Mouse (Mus musculus) left cerebral cortex, adult 2 months (tissue): ENCODE measurements at regions not wholly inside any gene's neighbourhood (a gene's known extent, or its start where the extent isn't known, plus 50 kb on each side); places are given as distances from the start of the nearest gene placed in this dataset.
A peak's percentile ranks its signal among the peaks of the same experiment; 100 is the strongest.

Source experiments
- DNase-seq, 2 experiments: peaks; one replicate each; pipeline ENCODE4 v3.0.0; 2021 to 2022; ENCODE audit warnings: low spot score in 2 of 2, mixed read lengths in 1 of 2; ENCODE audit errors: extremely low spot score in 1 of 2
- H3K27ac ChIP-seq: fragments of 200-600 bp; 2 replicates; pipeline ENCODE4 v1.8.1; 2022
- H3K4me3 ChIP-seq: fragments of 200-600 bp; 2 replicates; pipeline ENCODE4 v1.8.1; 2022
- CTCF ChIP-seq: fragments of 200-600 bp; IDR thresholded peaks from 2 replicates; pipeline ENCODE4 v1.8.1; 2022; ENCODE audit warnings: antibody characterized with exemption, mild to moderate bottlenecking, moderate library complexity
- intact Hi-C: fragments of 180-260 bp; cut with DNase I; formaldehyde crosslinking; loops from one replicate; pipeline ENCODE4 v1.15.1; 2025

DNA sequence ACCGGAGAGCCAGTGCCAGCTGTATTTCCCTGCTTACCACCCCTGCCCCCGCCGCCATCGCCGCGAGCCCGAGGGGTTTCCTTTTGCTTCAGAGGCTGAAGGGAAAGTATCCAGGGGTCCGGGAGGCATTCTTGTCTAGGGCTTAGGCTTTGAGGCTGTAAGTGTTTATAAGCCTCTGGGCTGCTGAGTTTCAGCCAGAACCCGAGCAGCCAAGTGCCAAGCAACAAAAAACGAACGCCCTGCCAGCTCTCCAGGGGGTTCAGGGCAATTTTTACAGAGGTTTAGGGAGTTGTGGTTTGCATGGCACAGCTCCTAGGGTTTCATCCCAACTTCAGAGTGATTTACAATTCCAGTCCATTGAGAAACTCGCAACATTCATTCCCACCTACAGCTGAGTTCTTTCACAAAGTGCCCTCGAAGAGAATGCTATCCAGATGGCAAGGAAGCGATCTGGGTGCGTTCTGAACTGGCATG lies 109.2 kb upstream of the Parp11 start:
- Histone ChIP-seq H3K4me3 (no peak overlapping the region), H3K27ac (no peak overlapping the region)
- no peak for DNase-seq
- no peak for TF ChIP-seq CTCF
- intact Hi-C loops = no loop called here

DNA sequence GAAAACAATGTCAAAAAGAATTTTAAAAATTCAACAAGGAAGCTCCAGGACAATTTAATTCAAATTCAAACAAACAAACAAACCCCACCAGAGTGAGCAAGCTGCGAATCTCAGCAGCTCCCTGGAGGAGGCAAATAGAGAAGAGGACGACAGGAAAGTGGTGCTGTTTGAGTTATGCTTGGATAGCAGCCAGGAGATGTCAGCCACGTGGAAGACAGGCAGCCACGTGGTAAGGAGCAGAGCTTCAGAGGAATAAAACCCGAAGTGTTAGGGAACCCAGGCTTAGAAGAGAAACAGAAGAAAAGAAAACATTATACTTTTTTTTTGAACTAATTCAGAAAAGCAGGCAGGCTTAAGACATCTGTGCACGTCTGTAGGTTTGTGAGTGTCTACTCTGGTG lies 108.2 kb upstream of the Parp11 start:
- Histone ChIP-seq H3K4me3 (no peak overlapping the region), H3K27ac (no peak overlapping the region)
- TF ChIP-seq CTCF = no peak
- no peak for DNase-seq
- intact Hi-C loops = no loop called here

- TF ChIP-seq CTCF = no peak
- no peak overlapping the region for H3K27ac ChIP-seq
- intact Hi-C loops = no loop called here
Measured at GRCm38 (mm10) chr6:127341604-127342003, 105.0 kb upstream of the Parp11 start.

DNA sequence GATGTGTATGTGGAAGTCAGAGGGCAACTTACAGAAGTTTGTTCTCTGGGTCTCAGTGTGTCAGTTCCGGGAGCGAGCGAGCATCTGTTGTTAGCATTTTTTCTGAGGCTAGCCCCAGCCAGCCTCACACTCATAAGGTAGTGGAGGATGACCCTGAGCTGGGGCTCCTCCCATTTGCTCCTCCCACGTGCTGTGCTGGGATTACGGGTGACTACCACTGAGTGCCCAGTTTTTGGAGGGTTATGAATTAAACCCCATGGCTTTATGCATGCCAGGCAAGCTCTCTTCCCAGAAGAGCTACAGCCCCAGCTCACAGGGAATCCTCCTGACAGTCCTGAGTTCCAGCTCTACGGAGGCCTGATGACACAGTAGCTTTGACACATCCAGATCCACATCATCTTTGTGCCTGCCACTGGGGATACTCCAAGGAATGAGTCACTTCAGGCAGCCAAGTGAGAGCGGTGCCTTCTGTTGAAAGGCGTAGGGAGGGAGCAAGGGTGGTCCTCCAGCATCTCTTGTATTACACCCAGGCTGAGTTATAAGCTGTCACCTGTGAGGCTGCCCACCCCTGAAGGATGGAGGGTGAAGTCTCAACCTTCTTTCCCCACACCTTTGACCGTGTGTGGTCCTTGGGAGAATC lies 97.8 kb upstream of the Parp11 start:
- no peak for DNase-seq
- Histone ChIP-seq H3K4me3 (no peak overlapping the region), H3K27ac (no peak overlapping the region)
- TF ChIP-seq CTCF = no peak
- intact Hi-C loops = no loop called here

More at GRCm38 (mm10) chr6:127341604-127342003, 105.0 kb upstream of the Parp11 start:
- H3K4me3 ChIP-seq = no peak overlapping the region
- no peak for DNase-seq

- Histone ChIP-seq H3K4me3 (no peak overlapping the region), H3K27ac (no peak overlapping the region)
- DNase-seq = no peak
- intact Hi-C loops = no loop called here
- TF ChIP-seq CTCF = no peak
Measured at GRCm38 (mm10) chr6:127349479-127350110, 97.0 kb upstream of the Parp11 start.

DNA sequence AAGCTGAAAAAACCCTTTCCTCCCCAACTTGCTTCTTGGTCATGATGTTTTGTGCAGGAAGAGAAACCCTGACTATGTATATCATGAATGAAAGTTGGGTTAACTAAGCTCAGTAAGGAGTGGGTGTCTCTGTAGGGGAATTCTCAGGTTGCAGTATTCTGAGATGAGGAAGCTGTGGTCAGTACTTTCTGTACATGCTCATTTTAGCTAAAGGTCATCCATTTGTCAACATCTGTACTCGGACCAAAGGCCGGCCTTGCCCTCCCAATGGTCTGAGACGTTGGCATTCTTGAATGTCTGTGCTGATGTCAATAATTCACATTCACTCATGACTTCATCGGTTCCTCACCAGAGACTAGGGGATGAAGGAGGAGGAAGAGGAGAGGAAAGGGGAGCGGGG lies 94.9 kb upstream of the Parp11 start:
- Histone ChIP-seq H3K4me3 (no peak overlapping the region), H3K27ac (no peak overlapping the region)
- DNase-seq = no peak
- intact Hi-C loops = no loop called here
- no peak for TF ChIP-seq CTCF

DNA sequence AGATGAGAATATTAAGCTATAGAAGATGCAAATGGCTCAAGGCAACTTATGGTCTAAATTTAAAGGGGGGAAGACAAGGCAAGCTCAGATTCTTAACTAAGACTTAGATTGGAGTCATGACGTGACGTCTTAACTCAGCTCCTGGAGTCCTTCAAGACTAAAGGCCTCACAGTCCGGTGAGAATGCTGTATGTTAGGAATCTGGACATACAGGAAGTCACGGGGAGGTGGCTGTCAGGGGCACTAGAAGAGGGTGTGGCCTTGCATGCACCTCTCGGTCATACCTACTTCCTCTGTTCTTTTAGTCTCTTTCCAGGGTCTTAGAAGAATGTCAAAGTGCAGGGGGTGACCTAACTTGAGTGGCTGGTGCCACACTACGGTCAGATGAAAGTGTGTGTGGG lies 91.5 kb upstream of the Parp11 start:
- no peak for TF ChIP-seq CTCF
- H3K4me3 ChIP-seq = no peak overlapping the region
- DNase-seq = no peak
- intact Hi-C loops = no loop called here
- no peak overlapping the region for H3K27ac ChIP-seq

- no peak for TF ChIP-seq CTCF
- no peak overlapping the region for H3K27ac ChIP-seq
- intact Hi-C loops = no loop called here
- no peak overlapping the region for H3K4me3 ChIP-seq
- DNase-seq = no peak
Measured at GRCm38 (mm10) chr6:127356442-127356841, 90.2 kb upstream of the Parp11 start.

DNA sequence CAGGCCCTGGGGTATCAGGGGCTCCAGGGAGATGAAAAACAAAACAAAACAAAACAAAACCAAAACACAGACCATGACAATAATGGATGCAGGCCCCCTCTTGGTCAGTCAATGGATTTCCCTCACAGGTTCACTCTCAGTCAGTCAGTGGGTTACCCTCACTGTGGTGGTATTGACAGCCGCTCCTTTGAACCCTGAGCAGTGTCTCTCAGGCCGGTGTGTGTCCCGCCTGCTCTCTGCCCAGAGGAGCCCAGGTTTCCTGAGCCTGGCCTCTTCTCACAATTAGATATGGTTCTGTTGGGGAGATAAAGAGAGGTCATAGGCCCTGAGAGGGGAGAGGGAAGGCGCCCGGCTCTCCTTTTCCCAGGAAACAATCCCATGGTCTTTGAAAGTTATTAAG lies 87.8 kb upstream of the Parp11 start:
- intact Hi-C loops = loop anchor here (1.0 to 2.0 kb wide), 3 partner anchors 34 to 212 kb away; no protein-coding TSS in a partner anchor
- no peak for TF ChIP-seq CTCF
- no peak for DNase-seq
- H3K4me3 ChIP-seq = no peak overlapping the region
- H3K27ac ChIP-seq = no peak overlapping the region

DNA sequence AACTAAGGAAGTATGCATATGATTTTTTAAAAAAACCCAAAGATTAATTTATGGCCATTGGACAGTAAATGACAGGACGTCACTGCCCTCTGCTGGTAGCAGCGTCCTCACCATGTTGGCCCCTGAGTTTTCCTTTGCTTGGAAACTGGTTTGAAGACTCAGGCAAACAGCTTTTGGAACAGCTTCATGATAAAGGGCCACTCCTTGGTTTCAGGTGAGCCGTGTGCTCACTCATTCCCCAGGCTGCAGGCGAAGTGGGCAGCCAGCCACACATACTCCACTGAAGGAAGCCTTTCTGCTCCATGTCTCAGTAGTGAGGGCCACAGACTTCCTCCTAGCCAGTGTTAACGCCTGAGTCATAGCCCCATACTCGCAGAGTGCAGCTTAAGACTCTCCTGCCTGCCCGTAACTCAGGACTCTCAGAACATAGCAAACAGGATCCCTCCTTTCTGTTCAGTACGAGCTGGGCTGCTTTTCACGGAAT lies 87.2 kb upstream of the Parp11 start:
- DNase-seq = peak; percentile 64 to 78
- peak; percentile 88 for TF ChIP-seq CTCF
- H3K27ac ChIP-seq = no peak overlapping the region
- intact Hi-C loops = loop anchor here (1.0 to 2.0 kb wide), 3 partner anchors 34 to 212 kb away; no protein-coding TSS in a partner anchor
- no peak overlapping the region for H3K4me3 ChIP-seq

GRCm38 (mm10) chr6:127362166-127362565 lies 84.5 kb upstream of the Parp11 start:
- no peak for DNase-seq
- intact Hi-C loops = loop anchor here (10.0 kb wide), 1 partner anchor 407 kb away; no protein-coding TSS in a partner anchor
- Histone ChIP-seq H3K4me3 (no peak overlapping the region), H3K27ac (no peak overlapping the region)
- no peak for TF ChIP-seq CTCF

- Histone ChIP-seq H3K4me3 (no peak overlapping the region), H3K27ac (no peak overlapping the region)
- intact Hi-C loops = loop anchor here (10.0 kb wide), 1 partner anchor 408 kb away; no protein-coding TSS in a partner anchor
- TF ChIP-seq CTCF = no peak
- DNase-seq = no peak
Measured at GRCm38 (mm10) chr6:127362966-127363752, 83.5 kb upstream of the Parp11 start.
